In genomic region chr19:27450458-27450857, GRCm38 (mm10) we compare ENCODE assay signal across 9 mouse cellular contexts. TPM values are rescaled to one million over a fixed set of nuclear protein-coding genes. Genes with fewer than 3 reads are reported as not detected.
DNase-seq lines count a peak whose midpoint lies in the region; ATAC-seq and TF ChIP-seq lines count a peak whose summit lies in the region.
"Had no signal": no experiment of that assay in that cellular context is flagged by ENCODE, and none has a peak within 500 bp of the region (broad histone marks: within the 10 kb centered on the region; RNA-seq: fewer than 3 reads in every experiment).

No protein-coding gene starts in this region.

- no peaks in the 10 kb centered on the region for H3K9me3 ChIP-seq in ES-E14 (ENCODE audit: control insufficient read depth, insufficient read depth, low read depth, low read length)
- H3K9me3 ChIP-seq: neural tube, embryonic 12.5 days had no signal

- no peak overlapping the region for H3K4me3 ChIP-seq in ES-E14 (ENCODE audit: insufficient read depth in 1 of 2, low read depth in 1 of 2, low read length in 2 of 2, poor library complexity in 1 of 2, severe bottlenecking in 1 of 2)
- H3K4me3 ChIP-seq: neural tube, embryonic 12.5 days had no signal

- no peak for ATAC-seq in inflammation-experienced regulatory T-cells, adult 6 months

- H3K9ac ChIP-seq in ES-E14 (ENCODE audit: insufficient read depth, low read depth, low read length, poor library complexity, severe bottlenecking), result no peak overlapping the region
- H3K9ac ChIP-seq: neural tube, embryonic 12.5 days had no signal

- H3K27ac ChIP-seq in ES-E14 (ENCODE audit: insufficient read depth, low read depth, low read length, poor library complexity, severe bottlenecking), result no peak overlapping the region
- H3K27ac ChIP-seq: neural tube, embryonic 12.5 days had no signal

- no peaks in the 10 kb centered on the region for H3K4me1 ChIP-seq in ES-E14 (ENCODE audit: control insufficient read depth in 2 of 2, insufficient read depth in 2 of 2, low read length in 2 of 2, poor library complexity in 1 of 2)
- H3K4me1 ChIP-seq: neural tube, embryonic 12.5 days had no signal

- DNase-seq in 3T3-L1 (ENCODE audit: low read depth, low spot score), result peak; percentile 87
- peak; percentile 30 for DNase-seq in ES-E14 (ENCODE audit: low read depth, low spot score)
- peak; percentile 84 to 90 for DNase-seq in cerebellum, postnatal 14 days
- DNase-seq in gastrocnemius, postnatal 10 days, result peak; percentile 70
- DNase-seq in layer of hippocampus, adult 8-10 months (ENCODE audit: low spot score in 2 of 2), result peak; percentile 42 to 66
- DNase-seq in lung, postnatal 14 days, result peak; percentile 74
- DNase-seq in right cerebral cortex, adult 2 months (ENCODE audit: low spot score in 2 of 2), result peak; percentile 71 to 84

- in situ Hi-C loops in ES-E14 (cut with MboI; ENCODE audit: low sequenced_read_pairs in 2 of 2, unreplicated experiment in 2 of 2), result loop anchor here in 1 of 2 experiments (10.0 kb wide), 1 partner anchor 224 kb away; no protein-coding TSS in a partner anchor

- H3K36me3 ChIP-seq in ES-E14 (ENCODE audit: control insufficient read depth, insufficient read depth, low read length, poor library complexity, severe bottlenecking), result no peaks in the 10 kb centered on the region
- H3K36me3 ChIP-seq: neural tube, embryonic 12.5 days had no signal

TF ChIP-seq in ES-E14, 5 proteins besides CTCF, POLR2A, EP300 and RAD21:
- TF ChIP-seq MAFK (IDR thresholded peaks at IDR 0.05; ENCODE audit: insufficient read depth, low read depth, low read length) (no peak), ZC3H11A (IDR thresholded peaks at IDR 0.05; ENCODE audit: borderline replicate concordance, low read depth, low read length) (peak; percentile 62; the same call in 1 of the 2 replicates)

RNA-seq across cellular contexts. Expression of gene Pum3, which starts 20.8 kb away (rescaled TPM):
- 102 and 120 TPM in 2 replicates for total RNA-seq in ES-E14 (2012; rRNA removed)
- 10 to 100 TPM; 33.8 to 40.2 TPM for total RNA-seq in gastrocnemius, postnatal 10 days (2021)
- 10 to 100 TPM; 46.8 to 64.1 (median 51.2) TPM for total RNA-seq in layer of hippocampus, adult 8-10 months (2022)
- polyA plus RNA-seq in inflammation-experienced regulatory T-cells, adult 6 months (2017; shearing (Covaris generic)), result 100 to 1,000 TPM in 2 of 3 experiments, 10 to 100 TPM in 1; 99.3 to 112 (median 103) TPM

Comparison
In these comparisons a context has a peak if more than half of its experiments do, and no peak if none do; other contexts are left out.
1. DNase-seq: peak in every context shown above with its lines; median percentile 87 in 3T3-L1; 87 in cerebellum, postnatal 14 days; 78 in right cerebral cortex, adult 2 months; 74 in lung, postnatal 14 days; 70 in gastrocnemius, postnatal 10 days; 54 in layer of hippocampus, adult 8-10 months; 30 in ES-E14.